In the genomic region with DNA sequence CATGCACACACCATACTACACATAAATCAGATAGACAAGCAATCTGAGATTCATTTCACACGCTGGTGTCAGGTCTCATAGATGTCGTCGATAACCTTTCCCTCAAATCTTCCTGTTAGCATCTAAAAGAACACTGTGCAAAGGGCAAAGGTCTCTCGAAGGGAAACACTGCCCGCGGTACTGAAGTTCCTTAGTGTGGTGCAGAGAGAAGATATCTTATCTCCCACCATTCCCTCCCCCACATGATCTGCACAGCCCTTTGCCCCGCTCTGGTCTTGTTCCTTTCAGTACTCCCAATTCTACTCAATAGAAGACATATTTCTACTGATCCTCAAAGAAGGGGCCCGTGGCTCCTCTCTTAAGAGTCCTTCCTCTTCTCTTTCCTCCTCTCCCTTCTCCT, we compare ENCODE assay signal across 23 mouse cellular contexts. TPM values are rescaled to one million over a fixed set of nuclear protein-coding genes. Genes with fewer than 3 reads are reported as not detected.
"Had no signal": no experiment of that assay in that cellular context is flagged by ENCODE, and none has a peak within 500 bp of the region (broad histone marks: within the 10 kb centered on the region; RNA-seq: fewer than 3 reads in every experiment).

No protein-coding gene starts in this region.

- H3K9me3 ChIP-seq: heart, embryonic 10.5 days; heart, embryonic 12.5 days; hindbrain, embryonic 13.5 days; hindbrain, embryonic 15.5 days; limb, embryonic 10.5 days; limb, embryonic 12.5 days; liver, embryonic 12.5 days had no signal

- H3K36me3 ChIP-seq: heart, embryonic 10.5 days; heart, embryonic 12.5 days; hindbrain, embryonic 13.5 days; hindbrain, embryonic 15.5 days; limb, embryonic 10.5 days; limb, embryonic 12.5 days; liver, embryonic 12.5 days had no signal

- H3K27ac ChIP-seq: gastrocnemius, adult 2 months; heart, embryonic 10.5 days; hindbrain, embryonic 13.5 days; hindbrain, embryonic 15.5 days; hindbrain, postnatal 0 days; layer of hippocampus, adult 2 months; left cerebral cortex, adult 2 months; limb, embryonic 10.5 days; limb, embryonic 12.5 days; liver, embryonic 12.5 days had no signal

- H3K4me3 ChIP-seq: gastrocnemius, adult 2 months; heart, embryonic 10.5 days; heart, embryonic 12.5 days; hindbrain, embryonic 13.5 days; hindbrain, embryonic 15.5 days; layer of hippocampus, adult 2 months; left cerebral cortex, adult 2 months; limb, embryonic 10.5 days; limb, embryonic 12.5 days; liver, embryonic 12.5 days had no signal

- H3K4me1 ChIP-seq: heart, embryonic 12.5 days; hindbrain, embryonic 15.5 days; limb, embryonic 12.5 days had no signal

- DNase-seq: gastrocnemius, adult 2 months; gastrocnemius, postnatal 10 days; gastrocnemius, postnatal 25 days; heart, adult 18-20 months; heart, postnatal 10 days; heart, postnatal 36 days; kidney, adult 18-20 months; kidney, adult 8-10 months; kidney, postnatal 10 days; kidney, postnatal 25 days; kidney, postnatal 4 days; liver had no signal

- H3K4me2 ChIP-seq: heart, embryonic 12.5 days; hindbrain, embryonic 13.5 days; hindbrain, embryonic 15.5 days; limb, embryonic 12.5 days; liver, embryonic 12.5 days had no signal

- ATAC-seq: hindbrain, postnatal 0 days; liver, embryonic 12.5 days had no signal

- H3K9ac ChIP-seq: heart, embryonic 12.5 days; hindbrain, embryonic 13.5 days; hindbrain, embryonic 15.5 days; limb, embryonic 12.5 days; liver, embryonic 12.5 days had no signal

RNA-seq across cellular contexts. Expression of gene Rspo1, which starts 16.7 kb away (rescaled TPM):
- total RNA-seq: hematopoietic stem cell, adult 5-6 weeks had no signal
